Mouse (Mus musculus): Measurements from ENCODE around the gene Slc1a3.

DNA sequence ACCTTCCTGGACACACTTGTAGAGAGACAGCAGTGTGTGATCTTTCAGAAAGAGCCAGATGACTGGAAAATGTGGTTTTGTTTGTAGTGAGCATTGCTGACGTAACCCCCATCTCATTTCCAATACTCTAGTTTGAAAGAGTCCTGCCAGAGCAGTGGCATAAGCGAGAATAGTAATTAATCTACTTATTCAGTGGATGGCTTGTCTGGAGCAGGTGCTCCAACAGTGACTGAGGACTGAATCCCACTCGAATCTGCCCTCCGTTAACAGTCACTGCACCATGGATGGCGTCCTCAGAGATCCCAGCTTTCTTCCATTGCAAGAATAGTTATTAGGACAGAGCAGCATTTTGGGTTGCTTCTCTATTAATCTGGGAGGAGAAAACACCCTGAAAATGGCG is 45.9 kb upstream of the Slc1a3 start:
- no peak for TF ChIP-seq NELFE (IDR thresholded peaks at IDR 0.05; ENCODE audit: low read depth, low read length)
- TF ChIP-seq POLR2A (IDR thresholded peaks at IDR 0.05; ENCODE audit: low read depth, low read length): no peak
- TF ChIP-seq MEF2A (IDR thresholded peaks at IDR 0.05; ENCODE audit: borderline replicate concordance, low read depth, low read length): no peak
- TF ChIP-seq ZMIZ1 (IDR thresholded peaks at IDR 0.05; ENCODE audit: low read depth, low read length): no peak
